Mouse (Mus musculus) midbrain, embryonic 13.5 days (tissue): ENCODE results near the gene Rab7. TPM values are rescaled to one million over a fixed set of nuclear protein-coding genes. Genes with fewer than 3 reads are reported as not detected.

ENCODE experiments used
- ATAC-seq: fragments of 200-750 bp; cut with Nextera tagmentation; 2 replicates; pipeline ENCODE4 v1.8.0; 2017; ENCODE audit warnings: mild to moderate bottlenecking, moderate TSS enrichment, moderate library complexity
- H3K27ac ChIP-seq: fragments of 300-500 bp; sonication (generic); 2 replicates; pipeline ENCODE4 v1.5.1; 2015; ENCODE audit warnings: inconsistent platforms, mild to moderate bottlenecking, moderate library complexity
- H3K27me3 ChIP-seq: fragments of 300-500 bp; sonication (generic); 2 replicates; pipeline ENCODE4 v1.6.1; 2015; ENCODE audit warnings: mild to moderate bottlenecking, inconsistent platforms
- H3K36me3 ChIP-seq: fragments of 300-500 bp; sonication (generic); 2 replicates; pipeline ENCODE4 v1.6.1; 2015; ENCODE audit warnings: mild to moderate bottlenecking, inconsistent platforms
- H3K4me1 ChIP-seq: fragments of 300-500 bp; sonication (generic); replicated peaks from 2 replicates; pipeline ENCODE4 v1.6.1; 2015; ENCODE audit warnings: inconsistent platforms
- H3K4me2 ChIP-seq: fragments of 300-500 bp; sonication (generic); replicated peaks from 2 replicates; pipeline ENCODE4 v1.6.1; 2015; ENCODE audit warnings: moderate library complexity, mild to moderate bottlenecking, inconsistent platforms
- H3K4me3 ChIP-seq: fragments of 300-500 bp; sonication (generic); replicated peaks from 2 replicates; pipeline ENCODE4 v1.5.1; 2015; ENCODE audit warnings: mild to moderate bottlenecking, inconsistent platforms
- H3K9ac ChIP-seq: fragments of 300-500 bp; sonication (generic); replicated peaks from 2 replicates; pipeline ENCODE4 v1.6.1; 2015; ENCODE audit warnings: mild to moderate bottlenecking, inconsistent platforms
- H3K9me3 ChIP-seq: fragments of 300-500 bp; sonication (generic); 2 replicates; pipeline ENCODE4 v1.6.1; 2016; ENCODE audit warnings: mild to moderate bottlenecking, inconsistent platforms
- WGBS: fragments of 180-500 bp; shearing (Covaris S2); methylation state at CpG from one replicate; pipeline ENCODE4 v1.1.7; 2015; 5-methylcytosine and 5-hydroxymethylcytosine counted together
- polyA plus RNA-seq: library from polyadenylated mRNA; unstranded; fragments of >200 nt; fragmentation: Nextera tagmentation; extraction: Ambion mirVana; gene quantifications from 2 replicates; pipeline ENCODE4 v1.2.1, GENCODE M21; 2015

The Rab7 gene
- polyA plus RNA-seq, 1 experiment from 2014 or later = 271 TPM

GRCm38 (mm10) chr6:88065968-88066367 lies 20.9 kb upstream of the Rab7 start:
- Histone ChIP-seq H3K4me3 (no peak overlapping the region), H3K9me3 (no peaks in the 10 kb centered on the region), H3K4me1 (no peaks in the 10 kb centered on the region), H3K36me3 (no peaks in the 10 kb centered on the region), H3K9ac (no peak overlapping the region), H3K4me2 (no peak overlapping the region), H3K27me3 (peaks cover 7% of the 10 kb centered on the region; the same call in 1 of the 2 replicates), H3K27ac (no peak overlapping the region)
- WGBS = 65% methylated on average over 3 of the region's 3 CpGs
- no peak for ATAC-seq

GRCm38 (mm10) chr6:88065116-88065515 lies 20.0 kb upstream of the Rab7 start:
- Histone ChIP-seq H3K4me2 (no peak overlapping the region), H3K27me3 (peaks cover 5% of the 10 kb centered on the region; the same call in 1 of the 2 replicates), H3K27ac (no peak overlapping the region), H3K9me3 (no peaks in the 10 kb centered on the region), H3K4me1 (no peaks in the 10 kb centered on the region), H3K36me3 (no peaks in the 10 kb centered on the region), H3K4me3 (no peak overlapping the region), H3K9ac (0 out of 2 replicates have a peak overlapping the region, but pooled peaks have one; percentile 32)
- WGBS = 70% methylated on average over 4 of the region's 4 CpGs
- ATAC-seq = no peak

- no peaks in the 10 kb centered on the region for H3K4me1 ChIP-seq
- H3K4me2 ChIP-seq = no peak overlapping the region
- H3K9me3 ChIP-seq = no peaks in the 10 kb centered on the region
- no peaks in the 10 kb centered on the region for H3K36me3 ChIP-seq
- H3K27me3 ChIP-seq = 0 out of 2 replicates have a peak, but pooled peaks cover under 1% of the 10 kb centered on the region
- no peak overlapping the region for H3K4me3 ChIP-seq
- no peak overlapping the region for H3K9ac ChIP-seq
- 83% methylated on average over 3 of the region's 3 CpGs for WGBS
- H3K27ac ChIP-seq = no peak overlapping the region
- ATAC-seq = no peak
Measured at GRCm38 (mm10) chr6:88064072-88064642, 19.1 kb upstream of the Rab7 start.

- no peaks in the 10 kb centered on the region for H3K4me1 ChIP-seq
- no peak overlapping the region for H3K9ac ChIP-seq
- H3K27me3 ChIP-seq = no peaks in the 10 kb centered on the region
- WGBS = 85% methylated on average over 4 of the region's 4 CpGs
- H3K4me3 ChIP-seq = no peak overlapping the region
- ATAC-seq = no peak
- H3K36me3 ChIP-seq = no peaks in the 10 kb centered on the region
- H3K9me3 ChIP-seq = no peaks in the 10 kb centered on the region
- H3K27ac ChIP-seq = no peak overlapping the region
- no peak overlapping the region for H3K4me2 ChIP-seq
Measured at GRCm38 (mm10) chr6:88062398-88062797, 17.3 kb upstream of the Rab7 start.

- H3K4me3 ChIP-seq = no peak overlapping the region
- WGBS = 85% methylated on average over 4 of the region's 4 CpGs
Measured at GRCm38 (mm10) chr6:88061406-88061805, 16.3 kb upstream of the Rab7 start.

GRCm38 (mm10) chr6:88060602-88061001 lies 15.5 kb upstream of the Rab7 start:
- 88% methylated on average over 4 of the region's 4 CpGs for whole genome bisulfite sequencing
- no peak for ATAC-seq
- H3K4me2 ChIP-seq = no peak overlapping the region
- H3K9ac ChIP-seq = no peak overlapping the region
- no peaks in the 10 kb centered on the region for H3K4me1 ChIP-seq
- no peaks in the 10 kb centered on the region for H3K36me3 ChIP-seq
- no peak overlapping the region for H3K4me3 ChIP-seq
- H3K27ac ChIP-seq = no peak overlapping the region
- H3K27me3 ChIP-seq = no peaks in the 10 kb centered on the region
- H3K9me3 ChIP-seq = no peaks in the 10 kb centered on the region

More at GRCm38 (mm10) chr6:88061406-88061805, 16.3 kb upstream of the Rab7 start:
- H3K9ac ChIP-seq = no peak overlapping the region
- ATAC-seq = no peak
- no peaks in the 10 kb centered on the region for H3K9me3 ChIP-seq
- no peak overlapping the region for H3K27ac ChIP-seq
- H3K4me2 ChIP-seq = no peak overlapping the region
- no peaks in the 10 kb centered on the region for H3K27me3 ChIP-seq
- H3K4me1 ChIP-seq = no peaks in the 10 kb centered on the region
- H3K36me3 ChIP-seq = no peaks in the 10 kb centered on the region

- no peak for ATAC-seq
- Histone ChIP-seq H3K4me2 (no peak overlapping the region), H3K4me3 (no peak overlapping the region), H3K36me3 (no peaks in the 10 kb centered on the region), H3K4me1 (no peaks in the 10 kb centered on the region), H3K9ac (no peak overlapping the region), H3K27ac (no peak overlapping the region), H3K9me3 (no peaks in the 10 kb centered on the region), H3K27me3 (no peaks in the 10 kb centered on the region)
- 80% methylated on average over 5 of the region's 5 CpGs for WGBS
Measured at GRCm38 (mm10) chr6:88059903-88060302, 14.8 kb upstream of the Rab7 start.

GRCm38 (mm10) chr6:88056866-88057265 lies 11.8 kb upstream of the Rab7 start:
- Histone ChIP-seq H3K4me3 (no peak overlapping the region), H3K9me3 (no peaks in the 10 kb centered on the region), H3K36me3 (no peaks in the 10 kb centered on the region), H3K27me3 (peaks cover 18% of the 10 kb centered on the region), H3K4me1 (no peaks in the 10 kb centered on the region), H3K27ac (no peak overlapping the region), H3K4me2 (no peak overlapping the region), H3K9ac (no peak overlapping the region)
- ATAC-seq = no peak
- WGBS = 97% methylated on average over 5 of the region's 5 CpGs

- H3K27ac ChIP-seq = no peak overlapping the region
- no peaks in the 10 kb centered on the region for H3K4me1 ChIP-seq
- H3K9me3 ChIP-seq = no peaks in the 10 kb centered on the region
- no peaks in the 10 kb centered on the region for H3K36me3 ChIP-seq
- no peak overlapping the region for H3K4me3 ChIP-seq
- 84% methylated on average over 5 of the region's 5 CpGs for WGBS
- ATAC-seq = no peak
- H3K9ac ChIP-seq = no peak overlapping the region
- H3K4me2 ChIP-seq = no peak overlapping the region
- peaks cover 26% of the 10 kb centered on the region for H3K27me3 ChIP-seq
Measured at GRCm38 (mm10) chr6:88055663-88056062, 10.6 kb upstream of the Rab7 start.

GRCm38 (mm10) chr6:88054081-88054835 lies 9.2 kb upstream of the Rab7 start:
- peaks cover 36% of the 10 kb centered on the region for H3K27me3 ChIP-seq
- H3K36me3 ChIP-seq = no peaks in the 10 kb centered on the region
- ATAC-seq = no peak
- H3K9ac ChIP-seq = no peak overlapping the region
- no peaks in the 10 kb centered on the region for H3K4me1 ChIP-seq
- H3K4me2 ChIP-seq = no peak overlapping the region
- H3K4me3 ChIP-seq = no peak overlapping the region
- no peaks in the 10 kb centered on the region for H3K9me3 ChIP-seq
- WGBS = 65% methylated on average over 8 of the region's 9 CpGs
- no peak overlapping the region for H3K27ac ChIP-seq

GRCm38 (mm10) chr6:88053228-88054080 lies 8.4 kb upstream of the Rab7 start:
- 78% methylated on average over 11 of the region's 11 CpGs for WGBS
- Histone ChIP-seq H3K4me2 (no peak overlapping the region), H3K4me3 (no peak overlapping the region), H3K9ac (no peak overlapping the region), H3K4me1 (no peaks in the 10 kb centered on the region), H3K9me3 (no peaks in the 10 kb centered on the region), H3K27ac (no peak overlapping the region), H3K27me3 (peaks cover 43% of the 10 kb centered on the region), H3K36me3 (no peaks in the 10 kb centered on the region)
- no peak for ATAC-seq

GRCm38 (mm10) chr6:88051206-88051605 lies 6.1 kb upstream of the Rab7 start:
- no peaks in the 10 kb centered on the region for H3K4me1 ChIP-seq
- H3K36me3 ChIP-seq = no peaks in the 10 kb centered on the region
- no peak overlapping the region for H3K4me2 ChIP-seq
- no peak overlapping the region for H3K4me3 ChIP-seq
- peaks cover 53% of the 10 kb centered on the region for H3K27me3 ChIP-seq
- 94% methylated on average over 5 of the region's 5 CpGs for WGBS
- H3K9me3 ChIP-seq = no peaks in the 10 kb centered on the region
- H3K27ac ChIP-seq = no peak overlapping the region
- no peak overlapping the region for H3K9ac ChIP-seq
- no peak for ATAC-seq
